Mouse (Mus musculus): Measurements from ENCODE around the gene Slc36a2. TPM values are rescaled to one million over a fixed set of nuclear protein-coding genes. Genes with fewer than 3 reads are reported as not detected.

The Slc36a2 gene
- polyA plus RNA-seq (2015; fragmentation: Nextera tagmentation; extraction: Ambion mirVana) = 0.51 and 0.55 TPM in 2 replicates

- Histone ChIP-seq H3K4me1 (no peaks in the 10 kb centered on the region), H3K27me3 (replicated peaks) (no peaks in the 10 kb centered on the region), H3K36me3 (no peaks in the 10 kb centered on the region), H3K4me2 (no peak within 1 kb of the TSS), H3K27ac (replicated peaks) (no peak within 1 kb of the TSS), H3K9me3 (replicated peaks) (no peaks in the 10 kb centered on the region), H3K4me3 (replicated peaks) (no peak within 1 kb of the TSS), H3K9ac (replicated peaks) (no peak within 1 kb of the TSS)
- no peak for ATAC-seq (ENCODE audit: low FRiP score)
- 29% methylated on average over 10 of the region's 10 CpGs for WGBS
Observed at GRCm38 (mm10) chr11:55184733-55185291, at the start of gene Slc36a2. Slc36a2 (minus strand) TSS chr11:55185077.

GRCm38 (mm10) chr11:55234288-55234687, 49.4 kb upstream of the Slc36a2 start:
- peaks cover 34% of the 10 kb centered on the region for H3K36me3 ChIP-seq
- no peak for ATAC-seq (ENCODE audit: low FRiP score)
- no peak overlapping the region for H3K27ac ChIP-seq (replicated peaks)
- H3K4me1 ChIP-seq = no peaks in the 10 kb centered on the region
- H3K4me2 ChIP-seq = no peak overlapping the region
- H3K9me3 ChIP-seq (replicated peaks) = no peaks in the 10 kb centered on the region
- no peak overlapping the region for H3K4me3 ChIP-seq (replicated peaks)
- H3K27me3 ChIP-seq (replicated peaks) = no peaks in the 10 kb centered on the region
- no peak overlapping the region for H3K9ac ChIP-seq (replicated peaks)
- 90% methylated on average over 7 of the region's 7 CpGs for WGBS

DNA sequence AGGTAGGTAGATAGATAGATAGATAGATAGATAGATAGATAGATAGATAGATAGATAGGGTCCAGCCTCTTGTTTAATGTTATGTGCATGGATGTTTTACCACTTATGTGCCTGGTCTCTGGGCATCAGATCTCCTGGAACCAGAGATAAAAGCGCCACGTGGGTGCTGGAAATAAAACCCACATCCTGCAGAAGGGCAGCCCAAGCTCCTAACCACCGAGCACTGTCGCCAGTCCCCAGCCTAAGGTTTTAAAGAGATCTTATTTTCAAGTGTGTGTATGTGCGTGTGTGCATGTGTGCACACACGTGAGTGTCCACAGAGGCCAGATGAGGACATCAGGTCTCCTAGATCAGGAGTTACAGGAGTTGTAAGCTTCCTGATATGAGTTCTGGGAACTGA, 46.2 kb upstream of the Slc36a2 start:
- Histone ChIP-seq H3K4me3 (replicated peaks) (no peak overlapping the region), H3K27me3 (replicated peaks) (no peaks in the 10 kb centered on the region), H3K36me3 (peaks cover 55% of the 10 kb centered on the region), H3K4me2 (no peak overlapping the region), H3K9me3 (replicated peaks) (no peaks in the 10 kb centered on the region), H3K27ac (replicated peaks) (no peak overlapping the region), H3K9ac (replicated peaks) (no peak overlapping the region), H3K4me1 (no peaks in the 10 kb centered on the region)
- no peak for ATAC-seq (ENCODE audit: low FRiP score)
- 95% methylated on average over 6 of the region's 6 CpGs for WGBS

- WGBS = 93% methylated on average over 7 of the region's 7 CpGs
- no peak overlapping the region for H3K27ac ChIP-seq (replicated peaks)
- no peaks in the 10 kb centered on the region for H3K9me3 ChIP-seq (replicated peaks)
- no peak overlapping the region for H3K9ac ChIP-seq (replicated peaks)
- H3K4me3 ChIP-seq (replicated peaks) = no peak overlapping the region
- H3K36me3 ChIP-seq = peaks cover 85% of the 10 kb centered on the region
- no peaks in the 10 kb centered on the region for H3K27me3 ChIP-seq (replicated peaks)
- H3K4me2 ChIP-seq = no peak overlapping the region
- no peaks in the 10 kb centered on the region for H3K4me1 ChIP-seq
- no peak for ATAC-seq (ENCODE audit: low FRiP score)
Observed at GRCm38 (mm10) chr11:55221306-55221705, 36.4 kb upstream of the Slc36a2 start.

DNA sequence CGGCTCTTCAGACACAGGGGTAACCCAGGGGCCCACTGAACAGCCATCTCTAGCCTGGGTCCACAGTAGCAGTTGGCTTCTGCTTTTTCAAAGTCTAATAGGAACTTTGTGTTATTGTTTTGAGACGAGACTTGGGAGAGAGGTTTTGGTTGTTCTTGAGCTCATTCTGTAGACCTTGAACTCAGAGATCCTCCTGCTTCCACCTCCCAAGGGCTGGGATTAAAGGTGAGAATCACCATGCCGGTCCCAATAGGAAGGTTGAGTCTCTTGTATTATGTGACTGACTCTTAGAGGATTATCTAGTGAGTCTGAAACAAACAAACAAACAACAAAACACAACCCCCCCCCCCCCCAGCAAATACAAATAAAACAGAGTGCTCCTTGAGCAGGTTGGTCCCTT, 33.6 kb upstream of the Slc36a2 start:
- no peak for ATAC-seq (ENCODE audit: low FRiP score)
- Histone ChIP-seq H3K9me3 (replicated peaks) (no peaks in the 10 kb centered on the region), H3K4me3 (replicated peaks) (no peak overlapping the region), H3K27me3 (replicated peaks) (no peaks in the 10 kb centered on the region), H3K36me3 (peaks cover 57% of the 10 kb centered on the region), H3K4me2 (no peak overlapping the region), H3K4me1 (no peaks in the 10 kb centered on the region), H3K9ac (replicated peaks) (no peak overlapping the region), H3K27ac (replicated peaks) (no peak overlapping the region)
- 90% methylated on average over 3 of the region's 3 CpGs for WGBS

GRCm38 (mm10) chr11:55217880-55218279, 33.0 kb upstream of the Slc36a2 start:
- Histone ChIP-seq H3K9ac (replicated peaks) (no peak overlapping the region), H3K36me3 (peaks cover 51% of the 10 kb centered on the region), H3K9me3 (replicated peaks) (no peaks in the 10 kb centered on the region), H3K4me2 (no peak overlapping the region), H3K27ac (replicated peaks) (no peak overlapping the region), H3K4me1 (no peaks in the 10 kb centered on the region), H3K4me3 (replicated peaks) (no peak overlapping the region), H3K27me3 (replicated peaks) (no peaks in the 10 kb centered on the region)
- no peak for ATAC-seq (ENCODE audit: low FRiP score)
- WGBS = 95% methylated on average over 7 of the region's 7 CpGs

GRCm38 (mm10) chr11:55217418-55217817, 32.5 kb upstream of the Slc36a2 start:
- Histone ChIP-seq H3K36me3 (peaks cover 47% of the 10 kb centered on the region), H3K9ac (replicated peaks) (no peak overlapping the region), H3K27ac (replicated peaks) (no peak overlapping the region), H3K4me1 (no peaks in the 10 kb centered on the region), H3K4me2 (no peak overlapping the region), H3K4me3 (replicated peaks) (no peak overlapping the region), H3K9me3 (replicated peaks) (no peaks in the 10 kb centered on the region), H3K27me3 (replicated peaks) (no peaks in the 10 kb centered on the region)
- WGBS = 84% methylated on average over 4 of the region's 4 CpGs
- ATAC-seq (ENCODE audit: low FRiP score) = no peak

- 86% methylated on average over 13 of the region's 13 CpGs for WGBS
- no peak overlapping the region for H3K27ac ChIP-seq (replicated peaks)
- H3K4me1 ChIP-seq = no peaks in the 10 kb centered on the region
- H3K4me2 ChIP-seq = no peak overlapping the region
- no peaks in the 10 kb centered on the region for H3K9me3 ChIP-seq (replicated peaks)
- H3K27me3 ChIP-seq (replicated peaks) = no peaks in the 10 kb centered on the region
- ATAC-seq (ENCODE audit: low FRiP score) = no peak
- peaks cover 41% of the 10 kb centered on the region for H3K36me3 ChIP-seq
- H3K9ac ChIP-seq (replicated peaks) = no peak overlapping the region
- no peak overlapping the region for H3K4me3 ChIP-seq (replicated peaks)
Observed at GRCm38 (mm10) chr11:55216830-55217229, 32.0 kb upstream of the Slc36a2 start.

- no peak for ATAC-seq (ENCODE audit: low FRiP score)
- no peaks in the 10 kb centered on the region for H3K27me3 ChIP-seq (replicated peaks)
- H3K9ac ChIP-seq (replicated peaks) = no peak overlapping the region
- no peaks in the 10 kb centered on the region for H3K9me3 ChIP-seq (replicated peaks)
- H3K4me2 ChIP-seq = no peak overlapping the region
- H3K27ac ChIP-seq (replicated peaks) = no peak overlapping the region
- WGBS = 74% methylated on average over 4 of the region's 4 CpGs
- no peak overlapping the region for H3K4me3 ChIP-seq (replicated peaks)
- peaks cover 34% of the 10 kb centered on the region for H3K36me3 ChIP-seq
- H3K4me1 ChIP-seq = no peaks in the 10 kb centered on the region
Observed at GRCm38 (mm10) chr11:55216061-55216460, 31.2 kb upstream of the Slc36a2 start.

DNA sequence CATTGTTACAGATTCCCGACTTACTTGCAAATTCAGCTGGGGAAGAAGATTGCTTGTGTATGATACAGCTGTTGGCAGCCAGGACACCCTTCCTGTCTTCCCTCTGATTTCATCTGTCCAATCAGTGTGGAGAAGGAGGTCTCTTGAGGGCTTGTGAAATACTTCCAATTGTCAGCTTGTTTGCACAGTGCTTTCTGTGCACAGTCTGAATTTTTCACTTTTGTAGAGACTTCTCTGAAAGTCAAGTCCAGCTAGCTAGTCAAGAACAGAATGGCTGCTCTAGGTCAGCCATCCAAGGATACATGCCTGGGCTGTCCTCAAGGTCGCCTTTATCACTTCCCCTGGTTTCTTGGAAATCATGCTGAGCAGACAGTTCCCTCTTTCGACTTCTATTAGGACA, 30.1 kb upstream of the Slc36a2 start:
- no peak overlapping the region for H3K4me2 ChIP-seq
- ATAC-seq (ENCODE audit: low FRiP score) = no peak
- H3K9ac ChIP-seq (replicated peaks) = no peak overlapping the region
- no peaks in the 10 kb centered on the region for H3K9me3 ChIP-seq (replicated peaks)
- no peak overlapping the region for H3K4me3 ChIP-seq (replicated peaks)
- H3K36me3 ChIP-seq = peaks cover 23% of the 10 kb centered on the region
- 84% methylated on average over 3 of the region's 3 CpGs for WGBS
- no peak overlapping the region for H3K27ac ChIP-seq (replicated peaks)
- H3K4me1 ChIP-seq = 0 out of 2 replicates have a peak, but pooled peaks cover under 1% of the 10 kb centered on the region
- H3K27me3 ChIP-seq (replicated peaks) = no peaks in the 10 kb centered on the region

DNA sequence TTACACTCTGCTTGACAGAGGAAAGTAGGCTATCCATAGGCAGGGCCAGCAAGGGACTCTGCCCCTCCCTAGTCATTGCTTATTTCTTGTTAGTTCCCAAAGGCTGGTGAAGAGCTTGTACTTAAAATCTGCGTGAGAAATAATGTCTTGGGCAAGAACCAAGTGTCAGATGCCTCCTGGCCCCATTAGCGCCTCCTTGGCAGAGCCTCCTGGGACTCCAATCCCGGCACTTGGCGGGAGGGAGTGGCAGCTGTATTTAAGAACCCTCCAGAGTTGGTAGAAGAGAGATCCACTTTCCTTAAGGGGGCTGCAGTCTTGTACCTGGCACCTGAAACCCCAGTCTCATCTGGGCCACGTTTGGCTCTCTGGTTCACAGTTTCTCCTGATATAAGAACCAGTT, 29.3 kb upstream of the Slc36a2 start:
- ATAC-seq (ENCODE audit: low FRiP score) = no peak
- H3K27me3 ChIP-seq (replicated peaks) = no peaks in the 10 kb centered on the region
- peaks cover 15% of the 10 kb centered on the region; the same call in 1 of the 2 replicates for H3K36me3 ChIP-seq
- 89% methylated on average over 5 of the region's 5 CpGs for WGBS
- no peak overlapping the region for H3K4me2 ChIP-seq
- no peaks in the 10 kb centered on the region for H3K9me3 ChIP-seq (replicated peaks)
- no peak overlapping the region for H3K9ac ChIP-seq (replicated peaks)
- no peak overlapping the region for H3K4me3 ChIP-seq (replicated peaks)
- H3K4me1 ChIP-seq = 0 out of 2 replicates have a peak, but pooled peaks cover 5% of the 10 kb centered on the region
- no peak overlapping the region for H3K27ac ChIP-seq (replicated peaks)

- WGBS = 94% methylated on average over 4 of the region's 4 CpGs
- no peak overlapping the region for H3K4me2 ChIP-seq
- no peak overlapping the region for H3K9ac ChIP-seq (replicated peaks)
- 0 out of 2 replicates have a peak, but pooled peaks cover 5% of the 10 kb centered on the region for H3K4me1 ChIP-seq
- peaks cover 9% of the 10 kb centered on the region; the same call in 1 of the 2 replicates for H3K36me3 ChIP-seq
- H3K9me3 ChIP-seq (replicated peaks) = no peaks in the 10 kb centered on the region
- ATAC-seq (ENCODE audit: low FRiP score) = no peak
- H3K27me3 ChIP-seq (replicated peaks) = no peaks in the 10 kb centered on the region
- H3K27ac ChIP-seq (replicated peaks) = no peak overlapping the region
- no peak overlapping the region for H3K4me3 ChIP-seq (replicated peaks)
Observed at GRCm38 (mm10) chr11:55213518-55213917, 28.6 kb upstream of the Slc36a2 start.
